Mouse (Mus musculus) olfactory bulb, adult 2 months (tissue): ENCODE results near the gene Dnah17.

Experiments used
- CTCF ChIP-seq: fragments of 200-500 bp; IDR thresholded peaks from 2 replicates; pipeline ENCODE4 v1.5.1; 2012; ENCODE audit warnings: low read depth, mild to moderate bottlenecking, low read length, moderate library complexity; ENCODE audit not compliant: insufficient read depth
- POLR2A ChIP-seq: fragments of 200-500 bp; IDR thresholded peaks from 2 replicates; pipeline ENCODE4 v1.6.1; 2012; ENCODE audit warnings: mild to moderate bottlenecking, low read depth, low read length, moderate library complexity; ENCODE audit not compliant: insufficient read depth

- TF ChIP-seq CTCF (peak; percentile 85), POLR2A (no peak)
Measured at GRCm38 (mm10) chr11:118104001-118104400, 26.4 kb downstream of the Dnah17 start.
